Mouse (Mus musculus): Measurements from ENCODE around the gene Krt1. TPM values are rescaled to one million over a fixed set of nuclear protein-coding genes. Genes with fewer than 3 reads are reported as not detected.

The Krt1 gene
- polyA plus RNA-seq (2015; fragmentation: Nextera tagmentation; extraction: Ambion mirVana): 0.62 and 0.92 TPM in 2 replicates

DNA sequence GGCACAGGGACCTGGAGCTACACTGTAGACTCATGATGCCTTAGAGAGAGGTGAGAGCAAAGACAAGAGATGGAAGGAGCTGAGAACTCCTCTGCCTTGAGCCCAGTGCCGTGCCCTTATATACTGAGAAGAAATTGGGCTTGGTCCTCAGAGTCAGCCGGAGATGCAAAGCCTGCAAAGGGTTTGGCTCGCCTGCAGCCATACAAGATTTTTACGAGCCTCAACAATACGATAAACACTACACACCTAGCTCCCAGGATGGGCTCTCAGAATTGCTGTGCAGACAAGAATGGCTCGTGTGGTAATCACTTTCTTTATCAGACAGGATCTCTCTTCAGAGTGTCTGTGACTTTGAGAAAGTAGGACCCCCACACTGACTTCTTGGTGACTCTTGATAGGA is at the start of gene Krt1:
Gene Krt1 (minus strand): TSS at position 101 of the 400 bp plus-strand sequence.
- ATAC-seq: no peak
- Histone ChIP-seq H3K4me1 (replicated peaks) (0 out of 2 replicates have a peak, but pooled peaks cover 5% of the 10 kb centered on the region), H3K4me3 (replicated peaks) (no peak within 1 kb of the TSS), H3K27me3 (replicated peaks) (peaks cover 9% of the 10 kb centered on the region), H3K36me3 (no peaks in the 10 kb centered on the region), H3K9ac (no peak within 1 kb of the TSS), H3K4me2 (replicated peaks) (no peak within 1 kb of the TSS), H3K9me3 (no peaks in the 10 kb centered on the region), H3K27ac (no peak within 1 kb of the TSS)
- 57% methylated on average over 6 of the region's 6 CpGs for WGBS

DNA sequence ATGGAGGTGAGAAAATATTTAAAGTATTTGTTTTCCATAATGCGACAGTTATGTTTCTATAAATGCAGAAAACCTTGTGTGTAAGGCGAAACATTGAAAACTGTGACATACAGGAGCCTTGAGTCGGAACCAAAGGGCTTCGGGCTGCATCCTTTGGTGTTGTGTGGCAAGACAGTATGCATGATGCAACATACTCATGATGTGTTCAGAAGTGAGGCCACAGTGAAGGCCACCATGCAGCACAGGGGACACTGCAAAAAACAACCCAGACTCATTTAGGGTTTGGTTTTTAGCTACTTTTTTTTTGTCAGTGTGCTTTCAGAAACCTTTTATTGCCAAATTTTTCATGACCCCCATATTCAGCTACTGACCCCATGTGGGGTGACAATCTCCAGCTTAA is 44.6 kb upstream of the Krt1 start:
- Histone ChIP-seq H3K4me1 (replicated peaks) (no peaks in the 10 kb centered on the region), H3K36me3 (no peaks in the 10 kb centered on the region), H3K4me3 (replicated peaks) (no peak overlapping the region), H3K4me2 (replicated peaks) (no peak overlapping the region), H3K27me3 (replicated peaks) (no peaks in the 10 kb centered on the region), H3K9ac (no peak overlapping the region), H3K9me3 (no peaks in the 10 kb centered on the region), H3K27ac (no peak overlapping the region)
- WGBS: 91% methylated on average over 4 of the region's 4 CpGs
- no peak for ATAC-seq

DNA sequence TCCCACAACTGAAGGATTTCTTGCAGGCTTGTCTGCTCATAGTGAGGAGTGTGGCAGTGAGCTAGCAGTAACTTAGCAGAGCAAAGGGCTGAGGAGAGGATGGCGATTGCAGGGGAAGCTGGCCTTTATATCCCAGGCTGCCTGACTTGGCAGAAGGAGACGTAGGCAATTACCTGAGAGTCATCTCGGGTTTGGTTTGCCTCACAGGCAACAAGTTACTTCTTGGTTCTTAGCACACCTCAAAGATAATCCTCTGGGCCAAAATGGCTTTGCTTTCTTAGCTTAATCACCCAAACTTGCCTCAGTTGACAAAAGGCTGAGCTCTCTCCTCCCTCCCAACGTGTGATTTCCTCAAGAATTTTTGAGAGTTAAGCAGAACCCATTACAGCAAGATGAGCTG is 42.2 kb upstream of the Krt1 start, which contains the start of gene Krt76:
Gene Krt76 (minus strand): TSS at position 101 of the 400 bp plus-strand sequence.
- no peak within 1 kb of the TSS for H3K4me3 ChIP-seq (replicated peaks)
- no peak within 1 kb of the TSS for H3K27ac ChIP-seq
- 66% methylated on average over 4 of the region's 4 CpGs for whole genome bisulfite sequencing
- ATAC-seq: no peak
- no peak within 1 kb of the TSS for H3K9ac ChIP-seq
- no peaks in the 10 kb centered on the region for H3K27me3 ChIP-seq (replicated peaks)
- no peak within 1 kb of the TSS for H3K4me2 ChIP-seq (replicated peaks)
- H3K9me3 ChIP-seq: no peaks in the 10 kb centered on the region
- no peaks in the 10 kb centered on the region for H3K4me1 ChIP-seq (replicated peaks)
- no peaks in the 10 kb centered on the region for H3K36me3 ChIP-seq

DNA sequence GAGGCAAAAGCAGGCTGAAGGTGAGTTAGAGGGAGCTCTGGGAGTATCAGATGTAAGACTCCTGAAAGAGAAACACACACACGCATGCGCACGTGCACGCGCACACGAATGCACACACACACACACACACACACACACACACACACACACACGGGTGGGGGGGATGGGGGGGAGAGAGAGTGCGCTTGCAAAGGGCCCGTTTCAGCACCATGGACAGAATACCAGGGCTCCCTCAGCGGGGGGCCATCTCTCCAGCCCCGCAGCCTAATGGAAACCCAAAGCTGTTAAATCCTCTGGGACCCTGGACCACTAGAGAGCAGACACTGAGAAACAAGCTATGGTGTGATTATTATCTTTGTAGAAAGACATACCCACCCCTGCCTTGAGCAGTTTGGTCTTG is 29.2 kb upstream of the Krt1 start:
- H3K36me3 ChIP-seq: no peaks in the 10 kb centered on the region
- no peaks in the 10 kb centered on the region for H3K4me1 ChIP-seq (replicated peaks)
- 26% methylated on average over 6 of the region's 11 CpGs for WGBS
- ATAC-seq: no peak
- no peak overlapping the region for H3K9ac ChIP-seq
- H3K9me3 ChIP-seq: no peaks in the 10 kb centered on the region
- H3K27ac ChIP-seq: no peak overlapping the region
- H3K27me3 ChIP-seq (replicated peaks): peaks cover 11% of the 10 kb centered on the region
- no peak overlapping the region for H3K4me3 ChIP-seq (replicated peaks)
- no peak overlapping the region for H3K4me2 ChIP-seq (replicated peaks)

DNA sequence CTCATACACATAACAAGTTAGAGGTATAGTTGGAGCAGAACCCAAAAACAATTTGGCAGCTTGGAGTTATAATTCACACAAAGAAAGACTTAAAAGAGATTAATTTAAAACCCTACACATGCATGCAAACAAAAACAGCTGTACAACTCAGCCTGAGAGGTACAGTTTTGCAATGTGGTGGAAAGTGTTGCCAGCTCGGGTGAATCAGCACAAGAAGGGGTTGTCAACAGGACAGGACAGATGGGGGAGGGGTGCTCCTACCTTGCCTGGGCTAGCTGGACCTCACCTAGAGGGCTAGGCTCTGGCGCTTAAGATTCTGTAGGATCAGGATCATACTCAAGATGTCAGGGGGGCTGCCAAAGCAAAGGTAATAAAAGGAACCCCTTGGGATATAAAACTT is 27.4 kb upstream of the Krt1 start:
- no peak for ATAC-seq
- H3K36me3 ChIP-seq: no peaks in the 10 kb centered on the region
- 58% methylated on average over 2 of the region's 2 CpGs for WGBS

DNA sequence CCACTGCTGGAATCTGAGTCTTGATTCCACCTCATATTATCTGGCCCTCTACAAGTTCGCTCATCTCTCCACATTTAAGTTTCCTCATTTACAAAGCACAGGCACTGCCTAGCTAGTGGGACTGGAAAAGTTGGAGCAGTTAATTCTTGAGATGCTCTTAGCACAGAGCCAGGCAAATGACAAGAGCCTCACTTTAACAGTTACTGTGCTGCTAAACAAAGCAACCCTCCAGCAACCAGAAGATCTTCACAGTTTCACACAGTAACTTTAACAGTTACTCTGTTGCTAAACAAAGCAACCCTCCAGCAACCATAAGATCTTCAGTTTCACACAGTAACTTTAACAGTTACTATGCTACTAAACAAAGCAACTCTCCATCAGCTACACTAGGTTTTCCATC is 23.8 kb upstream of the Krt1 start:
- WGBS: 74% methylated on average over 1 of the region's 1 CpGs
- no peaks in the 10 kb centered on the region for H3K9me3 ChIP-seq
- no peak for ATAC-seq

More for the DNA sequence above, 27.4 kb upstream of the Krt1 start:
- H3K9me3 ChIP-seq: no peaks in the 10 kb centered on the region
- peaks cover 7% of the 10 kb centered on the region; the same call in 1 of the 2 replicates for H3K27me3 ChIP-seq (replicated peaks)
- H3K4me3 ChIP-seq (replicated peaks): no peak overlapping the region
- no peaks in the 10 kb centered on the region for H3K4me1 ChIP-seq (replicated peaks)
- no peak overlapping the region for H3K4me2 ChIP-seq (replicated peaks)
- no peak overlapping the region for H3K27ac ChIP-seq
- no peak overlapping the region for H3K9ac ChIP-seq

DNA sequence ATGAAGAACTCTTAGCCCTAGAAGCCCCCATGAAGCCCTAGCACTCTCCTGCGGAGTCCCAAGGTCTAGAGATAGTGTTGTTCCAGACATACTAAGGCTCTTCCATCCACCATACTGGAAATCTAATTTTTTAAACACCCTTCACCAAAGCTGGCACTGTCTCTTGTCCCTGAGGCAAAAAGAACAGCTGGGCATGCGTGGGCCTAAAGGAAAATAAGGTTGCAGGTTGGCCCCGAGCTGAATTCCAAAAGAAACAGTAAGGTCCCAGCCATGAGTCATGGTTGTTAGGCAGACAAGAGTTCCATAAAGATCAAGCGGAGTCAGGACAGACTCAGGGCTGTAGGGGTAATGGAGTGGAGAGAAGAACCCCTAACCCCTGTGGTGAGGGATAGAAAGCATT is 22.6 kb upstream of the Krt1 start:
- WGBS: 78% methylated on average over 4 of the region's 4 CpGs
- H3K36me3 ChIP-seq: no peaks in the 10 kb centered on the region
- no peaks in the 10 kb centered on the region for H3K9me3 ChIP-seq
- no peak overlapping the region for H3K9ac ChIP-seq
- H3K4me3 ChIP-seq (replicated peaks): no peak overlapping the region
- H3K4me1 ChIP-seq (replicated peaks): no peaks in the 10 kb centered on the region
- ATAC-seq: no peak
- peaks cover 15% of the 10 kb centered on the region; the same call in 1 of the 2 replicates for H3K27me3 ChIP-seq (replicated peaks)
- H3K27ac ChIP-seq: no peak overlapping the region
- no peak overlapping the region for H3K4me2 ChIP-seq (replicated peaks)

More for the DNA sequence above, 23.8 kb upstream of the Krt1 start:
- H3K4me3 ChIP-seq (replicated peaks): no peak overlapping the region
- no peaks in the 10 kb centered on the region for H3K36me3 ChIP-seq
- H3K4me1 ChIP-seq (replicated peaks): no peaks in the 10 kb centered on the region
- peaks cover 15% of the 10 kb centered on the region; the same call in 1 of the 2 replicates for H3K27me3 ChIP-seq (replicated peaks)
- H3K4me2 ChIP-seq (replicated peaks): no peak overlapping the region
- H3K27ac ChIP-seq: no peak overlapping the region
- H3K9ac ChIP-seq: no peak overlapping the region

DNA sequence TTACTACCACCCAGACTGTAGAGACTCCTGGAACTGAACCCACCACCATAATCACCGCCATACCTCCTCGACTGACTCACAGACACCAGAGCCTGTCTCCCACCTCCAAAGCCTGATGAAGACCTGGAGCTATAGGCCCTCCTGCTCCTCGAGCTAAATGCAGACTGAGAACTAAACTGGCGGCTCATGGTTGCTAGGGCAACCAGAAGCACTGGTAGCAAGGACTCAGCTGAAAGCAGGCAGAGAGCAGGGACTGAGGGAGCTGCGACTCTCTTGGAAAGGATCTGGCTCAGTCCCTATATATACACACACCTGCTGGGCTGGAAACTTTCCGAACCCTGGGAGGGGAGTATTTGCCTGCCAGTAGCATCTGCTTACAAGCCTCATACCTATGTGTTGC is 18.8 kb upstream of the Krt1 start, which contains the start of gene Krt77:
Gene Krt77 (minus strand): TSS at position 275 of the 400 bp plus-strand sequence.
- H3K36me3 ChIP-seq: no peaks in the 10 kb centered on the region
- H3K27me3 ChIP-seq (replicated peaks): peaks cover 7% of the 10 kb centered on the region; the same call in 1 of the 2 replicates
- 28% methylated on average over 6 of the region's 6 CpGs for WGBS
- H3K27ac ChIP-seq: no peak within 1 kb of the TSS
- no peak within 1 kb of the TSS for H3K4me2 ChIP-seq (replicated peaks)
- ATAC-seq: no peak
- no peak within 1 kb of the TSS for H3K4me3 ChIP-seq (replicated peaks)
- no peak within 1 kb of the TSS for H3K9ac ChIP-seq
- H3K4me1 ChIP-seq (replicated peaks): no peaks in the 10 kb centered on the region
- H3K9me3 ChIP-seq: no peaks in the 10 kb centered on the region

DNA sequence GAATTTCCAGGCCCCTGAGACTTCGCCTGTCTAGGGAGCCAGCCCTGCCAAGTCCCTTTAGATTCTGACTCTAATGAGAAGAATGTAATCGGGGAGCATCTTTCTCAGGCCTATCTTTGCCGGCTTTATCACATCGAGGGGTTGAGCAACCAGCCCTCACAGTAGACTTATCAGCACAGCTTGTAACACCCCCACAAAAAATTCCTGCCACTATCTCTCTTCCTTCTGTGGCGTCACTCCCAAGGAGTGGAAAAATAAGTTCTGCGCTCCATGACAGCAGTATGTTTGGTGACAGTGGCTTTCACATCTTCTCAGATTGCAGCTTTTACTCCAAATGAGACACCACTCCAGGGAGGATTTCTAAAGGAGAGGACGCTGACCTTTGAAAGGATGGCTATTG is 16.2 kb upstream of the Krt1 start:
- no peak overlapping the region for H3K27ac ChIP-seq
- WGBS: 79% methylated on average over 7 of the region's 7 CpGs
- no peaks in the 10 kb centered on the region for H3K36me3 ChIP-seq
- no peak overlapping the region for H3K4me3 ChIP-seq (replicated peaks)
- H3K4me1 ChIP-seq (replicated peaks): no peaks in the 10 kb centered on the region
- ATAC-seq: no peak
- H3K4me2 ChIP-seq (replicated peaks): no peak overlapping the region
- H3K9ac ChIP-seq: no peak overlapping the region
- H3K9me3 ChIP-seq: no peaks in the 10 kb centered on the region
- H3K27me3 ChIP-seq (replicated peaks): 0 out of 2 replicates have a peak, but pooled peaks cover 7% of the 10 kb centered on the region

DNA sequence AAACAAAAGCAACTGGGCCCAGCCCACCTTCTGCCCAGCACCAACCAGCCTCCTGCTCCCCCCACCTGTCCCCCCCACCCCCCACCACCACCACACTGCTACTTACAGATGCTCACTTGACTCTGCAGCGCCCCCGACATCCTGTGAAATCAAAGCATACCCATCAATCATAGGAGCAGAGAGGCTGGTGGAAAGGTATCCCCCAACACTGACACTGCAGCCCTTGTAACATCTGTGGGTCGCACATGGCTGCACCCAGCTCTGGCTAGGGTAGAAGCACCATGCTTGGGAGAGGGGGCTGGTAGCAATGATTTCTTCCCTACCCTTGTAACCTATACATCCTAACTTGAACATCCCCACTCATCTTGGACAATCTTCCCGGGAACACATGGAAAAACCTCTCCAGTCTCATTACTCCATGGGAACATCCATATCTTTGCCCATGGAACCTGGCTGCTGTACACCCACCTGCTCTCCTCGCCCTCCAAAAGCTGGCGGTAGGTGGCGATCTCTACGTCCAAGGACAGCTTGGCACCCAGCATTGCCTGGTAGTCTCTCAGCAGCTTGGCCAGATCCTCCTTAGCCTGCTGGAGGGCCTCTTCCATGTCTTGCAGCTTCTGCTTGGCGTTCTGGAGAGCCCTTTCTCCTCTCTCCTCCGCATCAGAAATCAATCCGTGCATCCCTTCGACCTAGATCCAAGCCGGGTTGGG is 10.0 kb upstream of the Krt1 start:
- H3K4me2 ChIP-seq (replicated peaks): peak overlapping the region; percentile 90; the same call in 1 of the 2 replicates
- whole genome bisulfite sequencing: 55% methylated on average over 13 of the region's 13 CpGs
- ATAC-seq: no peak
- H3K9ac ChIP-seq: no peak overlapping the region
- H3K4me1 ChIP-seq (replicated peaks): 0 out of 2 replicates have a peak, but pooled peaks cover 9% of the 10 kb centered on the region
- no peak overlapping the region for H3K27ac ChIP-seq
- H3K36me3 ChIP-seq: no peaks in the 10 kb centered on the region
- H3K4me3 ChIP-seq (replicated peaks): no peak overlapping the region
- no peaks in the 10 kb centered on the region for H3K9me3 ChIP-seq
- peaks cover 19% of the 10 kb centered on the region for H3K27me3 ChIP-seq (replicated peaks)

DNA sequence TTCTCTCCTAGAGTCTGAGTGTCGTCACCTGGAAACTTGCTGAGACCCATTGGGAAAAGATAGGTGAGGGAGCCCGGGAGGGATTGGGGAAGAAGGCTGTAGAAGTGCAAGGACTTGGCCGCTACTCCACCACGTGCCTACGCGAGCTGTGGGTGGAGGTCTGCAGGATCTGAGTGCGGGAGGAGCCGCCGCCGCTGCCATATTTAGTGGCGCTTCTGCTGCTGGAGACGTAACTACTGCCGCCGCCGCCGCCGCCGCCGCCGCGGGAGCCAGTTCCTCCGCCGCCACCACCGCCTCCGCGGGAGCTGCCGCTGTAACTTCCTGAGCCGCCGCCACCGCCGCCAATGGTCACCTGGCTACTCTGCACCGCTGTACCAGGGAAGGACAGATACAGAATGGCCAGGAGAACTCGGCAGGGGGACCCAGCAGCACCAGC is 9.2 kb upstream of the Krt1 start:
- under 1% methylated on average over 33 of the region's 33 CpGs for WGBS
- Histone ChIP-seq H3K9ac (peak overlapping the region; percentile 36), H3K27me3 (replicated peaks) (peaks cover 19% of the 10 kb centered on the region), H3K36me3 (no peaks in the 10 kb centered on the region), H3K27ac (no peak overlapping the region), H3K9me3 (no peaks in the 10 kb centered on the region), H3K4me3 (replicated peaks) (peak overlapping the region; percentile 41), H3K4me1 (replicated peaks) (0 out of 2 replicates have a peak, but pooled peaks cover 9% of the 10 kb centered on the region), H3K4me2 (replicated peaks) (peak overlapping the region; percentile 90)
- peak; percentile 41; the same call in 1 of the 2 replicates for ATAC-seq

DNA sequence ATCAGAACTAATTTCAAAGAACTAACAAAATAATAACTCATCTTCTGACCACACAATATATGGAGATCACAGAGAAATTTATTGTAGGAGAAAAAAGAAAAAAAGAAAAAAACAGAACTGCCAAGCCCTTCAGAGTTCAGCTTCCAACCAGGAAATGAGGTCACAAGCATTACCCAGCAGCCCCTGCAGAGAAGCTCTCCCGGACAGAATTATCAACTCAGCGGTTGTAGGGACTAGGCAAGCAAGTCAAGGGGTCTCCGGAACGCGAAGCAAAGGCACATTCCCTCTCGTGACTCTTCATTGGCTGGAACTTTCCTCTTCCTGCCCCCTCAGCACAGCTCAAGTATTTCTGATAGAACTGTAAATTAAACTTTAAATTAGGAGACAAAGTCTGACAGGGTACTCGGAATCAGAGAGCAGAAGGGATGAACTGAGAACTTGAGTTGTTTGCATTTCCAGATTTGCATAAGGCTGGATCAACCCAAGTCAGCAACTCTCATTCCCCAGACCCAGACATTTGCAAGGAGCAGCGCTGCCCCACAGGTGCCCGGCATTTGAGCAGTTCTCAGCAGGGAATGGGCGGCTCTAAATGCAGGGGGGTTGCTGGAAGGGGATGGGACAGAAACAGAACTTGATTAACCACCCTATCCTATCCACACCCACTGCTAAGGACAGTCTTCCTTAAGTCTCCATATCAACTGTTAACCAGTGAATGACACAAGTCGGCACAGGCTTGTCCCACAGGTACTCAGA is 8.3 kb upstream of the Krt1 start:
- Histone ChIP-seq H3K27me3 (replicated peaks) (peaks cover 19% of the 10 kb centered on the region), H3K4me2 (replicated peaks) (peak overlapping the region; percentile 90), H3K4me3 (replicated peaks) (no peak overlapping the region), H3K36me3 (no peaks in the 10 kb centered on the region), H3K9ac (no peak overlapping the region), H3K4me1 (replicated peaks) (0 out of 2 replicates have a peak, but pooled peaks cover 9% of the 10 kb centered on the region), H3K9me3 (no peaks in the 10 kb centered on the region), H3K27ac (no peak overlapping the region)
- no peak for ATAC-seq
- 13% methylated on average over 11 of the region's 11 CpGs for WGBS

Measured in intestine, embryonic 15.5 days (tissue).